Mouse (Mus musculus) layer of hippocampus, adult 18-20 months (tissue): Measurements from ENCODE around the gene Psme4. TPM values are rescaled to one million over a fixed set of nuclear protein-coding genes. Genes with fewer than 3 reads are reported as not detected.

Experiments
- total RNA-seq, 2 experiments: library from RNA; stranded (reverse); gene quantifications; 2 replicates each; pipeline ENCODE4 v1.2.3; 2021

Gene Psme4
- total RNA-seq, 2 experiments from 2014 or later, result 32.1 to 33.9 TPM

Other genes with a start within 250 kb of the Psme4 start
- 10 to 100 TPM; 20.9 to 23.6 TPM for gene Acyp2, start 122.1 kb upstream of the Psme4 start, total RNA-seq
- gene Gpr75, start 113.6 kb downstream of the Psme4 start, total RNA-seq, result 10 to 100 TPM; 12.4 to 14.5 TPM
- gene Asb3, start 113.7 kb downstream of the Psme4 start, total RNA-seq, result 10 to 100 TPM; 17.4 to 21.1 TPM
- gene Erlec1, start 182.6 kb downstream of the Psme4 start, total RNA-seq, result 10 to 100 TPM; 51.0 to 52.3 TPM
- 10 to 100 TPM; 12.8 to 15.4 TPM for gene Chac2, start 214.6 kb downstream of the Psme4 start, total RNA-seq